Mouse (Mus musculus) heart, embryonic 16.5 days (tissue): Measurements from ENCODE around the gene Atg16l1. TPM values are rescaled to one million over a fixed set of nuclear protein-coding genes. Genes with fewer than 3 reads are reported as not detected.

Experiments
- ATAC-seq: fragments of 200-750 bp; cut with Nextera tagmentation; replicated peaks from 2 replicates; pipeline ENCODE4 v1.8.0; 2017; ENCODE audit warnings: moderate number of reproducible peaks; ENCODE audit not compliant: insufficient read depth, low FRiP score; ENCODE audit errors: extremely low read depth
- H3K27ac ChIP-seq: fragments of 300-500 bp; sonication (generic); 2 replicates; pipeline ENCODE4 v1.5.1; 2014; ENCODE audit warnings: mild to moderate bottlenecking, low read length, control low read depth, moderate library complexity
- H3K27me3 ChIP-seq: fragments of 300-500 bp; sonication (generic); 2 replicates; pipeline ENCODE4 v1.6.1; 2014; ENCODE audit warnings: low read length, mixed read lengths; ENCODE audit not compliant: control insufficient read depth, insufficient read depth
- H3K36me3 ChIP-seq: fragments of 300-500 bp; sonication (generic); 2 replicates; pipeline ENCODE4 v1.6.1; 2014; ENCODE audit not compliant: control insufficient read depth, insufficient read depth
- H3K4me1 ChIP-seq: fragments of 300-500 bp; sonication (generic); 2 replicates; pipeline ENCODE4 v1.6.1; 2014; ENCODE audit warnings: low read length, mixed read lengths; ENCODE audit not compliant: control insufficient read depth, insufficient read depth
- H3K4me2 ChIP-seq: fragments of 300-500 bp; sonication (generic); 2 replicates; pipeline ENCODE4 v1.6.1; 2014; ENCODE audit warnings: low read depth, mild to moderate bottlenecking, control low read depth, low read length
- H3K4me3 ChIP-seq: fragments of 300-500 bp; sonication (generic); 2 replicates; pipeline ENCODE4 v1.5.1; 2014; ENCODE audit warnings: mild to moderate bottlenecking, control low read depth, low read length
- H3K9ac ChIP-seq: fragments of 300-500 bp; sonication (generic); 2 replicates; pipeline ENCODE4 v1.6.1; 2014; ENCODE audit warnings: low read length, control low read depth
- H3K9me3 ChIP-seq: fragments of 300-500 bp; sonication (generic); replicated peaks from 2 replicates; pipeline ENCODE4 v1.6.1; 2016; ENCODE audit warnings: low read length; ENCODE audit not compliant: control insufficient read depth
- WGBS: fragments of 180-500 bp; shearing (Covaris S2); extraction: QIAGEN DNeasy Blood & Tissue Kit; methylation state at CpG from one replicate; pipeline ENCODE4 v1.1.7; 2014; 5-methylcytosine and 5-hydroxymethylcytosine counted together
- polyA plus RNA-seq: library from polyadenylated mRNA; unstranded; fragments of >200 nt; fragmentation: Nextera tagmentation; extraction: Ambion mirVana; gene quantifications from 2 replicates; pipeline ENCODE4 v1.2.1, GENCODE M21; 2015

Atg16l1 gene
- polyA plus RNA-seq, 1 experiment from 2014 or later, result 24.9 TPM

DNA sequence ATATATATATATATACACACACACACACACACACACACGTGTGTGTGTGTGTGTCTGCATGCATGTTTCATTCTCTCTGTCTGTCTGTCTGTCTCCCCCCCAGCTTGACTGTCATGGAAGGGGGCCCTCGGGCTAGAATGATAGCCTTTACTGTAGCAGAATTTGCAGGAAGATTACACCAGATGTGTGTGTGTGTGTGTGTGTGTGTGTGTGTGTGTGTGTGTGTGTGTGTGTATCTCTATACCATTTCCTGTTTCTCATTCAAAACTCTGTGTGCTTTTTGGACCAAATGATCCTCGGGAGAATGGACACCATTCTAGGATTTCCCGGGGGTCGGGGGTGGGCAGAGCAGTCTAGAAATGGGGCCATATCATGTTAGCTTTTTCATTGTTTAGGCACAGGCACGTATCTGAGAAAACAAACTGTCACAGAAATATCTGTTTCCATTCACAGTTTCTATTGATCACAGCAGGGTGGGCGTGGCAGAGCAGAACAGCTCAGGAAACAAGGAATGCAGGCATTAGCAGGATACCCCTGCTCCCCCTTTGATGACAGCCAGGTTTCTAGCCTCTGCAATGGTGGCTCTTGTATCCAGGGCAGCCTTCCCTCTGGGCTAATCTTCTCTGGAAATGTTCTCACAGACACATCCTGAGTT, 73.4 kb downstream of the Atg16l1 start:
- 45% methylated on average over 7 of the region's 7 CpGs for WGBS
- Histone ChIP-seq H3K9me3 (no peaks in the 10 kb centered on the region), H3K27ac (peak overlapping the region; percentile 66; the same call in 1 of the 2 replicates)

DNA sequence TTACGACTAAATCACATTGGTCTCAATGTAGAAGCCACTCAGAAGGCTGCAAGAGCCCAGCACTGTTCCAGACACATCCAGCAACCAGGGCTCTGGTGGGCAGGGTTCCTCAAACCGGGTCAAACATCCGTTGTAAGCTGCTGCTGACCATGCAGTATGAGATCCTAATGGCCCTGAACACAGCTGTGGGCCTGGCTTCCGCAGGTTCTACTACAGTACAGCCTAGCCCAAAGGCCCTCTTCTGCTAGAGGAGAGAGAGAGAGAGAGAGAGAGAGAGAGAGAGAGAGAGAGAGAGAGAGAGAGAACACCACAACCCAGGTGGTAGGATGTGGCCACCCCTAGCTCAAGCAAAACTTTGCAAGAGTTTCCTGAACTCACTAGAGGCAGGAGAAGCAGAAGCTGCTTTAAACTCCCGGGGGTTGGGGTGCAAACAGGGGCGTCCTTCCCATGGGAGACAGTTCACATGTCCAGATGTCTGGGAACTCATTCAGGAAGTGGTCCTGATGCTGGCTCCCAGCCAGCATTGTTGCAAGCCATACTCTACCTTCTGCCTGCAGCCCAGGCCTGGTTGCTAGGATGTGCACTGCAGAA, 74.0 kb downstream of the Atg16l1 start:
- Histone ChIP-seq H3K27me3 (no peaks in the 10 kb centered on the region), H3K4me2 (no peak overlapping the region), H3K27ac (peak overlapping the region; percentile 66; the same call in 1 of the 2 replicates), H3K4me3 (no peak overlapping the region), H3K4me1 (peaks cover 6% of the 10 kb centered on the region), H3K9ac (no peak overlapping the region), H3K36me3 (no peaks in the 10 kb centered on the region), H3K9me3 (no peaks in the 10 kb centered on the region)
- peak; percentile 44 for ATAC-seq
- WGBS, result 43% methylated on average over 6 of the region's 6 CpGs

More for the DNA sequence above, 73.4 kb downstream of the Atg16l1 start:
- ATAC-seq, result no peak
- Histone ChIP-seq H3K9ac (no peak overlapping the region), H3K36me3 (no peaks in the 10 kb centered on the region), H3K27me3 (no peaks in the 10 kb centered on the region), H3K4me2 (no peak overlapping the region), H3K4me1 (peaks cover 6% of the 10 kb centered on the region), H3K4me3 (no peak overlapping the region)

DNA sequence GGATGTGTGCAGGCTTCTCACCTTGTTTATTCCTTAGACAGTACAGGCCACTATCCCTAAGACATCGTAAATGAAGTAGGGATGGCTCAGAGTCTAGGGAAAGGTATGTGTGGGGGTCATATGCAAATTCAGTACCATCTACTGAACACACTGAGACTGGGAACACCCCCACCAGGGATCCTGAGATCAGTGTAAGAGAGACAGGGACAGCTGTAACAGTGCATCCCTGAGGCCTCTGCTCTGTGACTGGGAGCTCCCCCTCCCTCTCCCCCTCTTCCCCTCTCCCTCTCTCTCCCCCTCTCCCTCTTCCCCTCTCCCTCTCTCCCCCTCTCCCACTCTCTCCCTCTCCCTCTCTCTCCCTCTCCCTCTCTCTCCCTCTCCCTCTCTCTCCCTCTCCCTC, 80.8 kb downstream of the Atg16l1 start:
- Histone ChIP-seq H3K4me2 (no peak overlapping the region), H3K9ac (no peak overlapping the region), H3K27ac (no peak overlapping the region), H3K36me3 (no peaks in the 10 kb centered on the region), H3K9me3 (no peaks in the 10 kb centered on the region), H3K27me3 (no peaks in the 10 kb centered on the region), H3K4me1 (no peaks in the 10 kb centered on the region), H3K4me3 (no peak overlapping the region)
- no peak for ATAC-seq
- 67% methylated on average over 1 of the region's 1 CpGs for WGBS

DNA sequence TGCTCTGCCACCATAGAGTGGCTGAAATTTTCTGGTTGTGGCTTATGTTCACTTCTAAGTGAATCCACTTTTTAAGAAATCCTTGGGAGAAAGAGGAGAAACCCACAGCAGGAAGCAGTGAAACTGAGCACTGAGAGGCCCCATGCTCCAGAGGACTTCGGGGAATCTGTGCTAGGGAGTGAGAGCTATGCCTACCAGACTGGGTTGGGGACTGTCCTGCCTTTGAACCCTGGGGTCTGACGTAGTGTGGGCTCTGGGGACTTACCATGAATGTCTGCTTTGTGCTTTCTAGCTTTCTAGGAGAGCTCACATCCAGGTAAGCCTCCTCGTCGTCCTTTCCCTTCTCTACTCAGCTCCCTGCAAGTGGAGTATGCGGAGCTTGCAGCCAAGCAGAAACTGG, 81.3 kb downstream of the Atg16l1 start:
- Histone ChIP-seq H3K9ac (no peak overlapping the region), H3K4me3 (no peak overlapping the region), H3K9me3 (no peaks in the 10 kb centered on the region), H3K4me2 (no peak overlapping the region), H3K36me3 (no peaks in the 10 kb centered on the region), H3K4me1 (no peaks in the 10 kb centered on the region), H3K27me3 (no peaks in the 10 kb centered on the region), H3K27ac (no peak overlapping the region)
- ATAC-seq, result no peak
- WGBS, result 48% methylated on average over 5 of the region's 5 CpGs

DNA sequence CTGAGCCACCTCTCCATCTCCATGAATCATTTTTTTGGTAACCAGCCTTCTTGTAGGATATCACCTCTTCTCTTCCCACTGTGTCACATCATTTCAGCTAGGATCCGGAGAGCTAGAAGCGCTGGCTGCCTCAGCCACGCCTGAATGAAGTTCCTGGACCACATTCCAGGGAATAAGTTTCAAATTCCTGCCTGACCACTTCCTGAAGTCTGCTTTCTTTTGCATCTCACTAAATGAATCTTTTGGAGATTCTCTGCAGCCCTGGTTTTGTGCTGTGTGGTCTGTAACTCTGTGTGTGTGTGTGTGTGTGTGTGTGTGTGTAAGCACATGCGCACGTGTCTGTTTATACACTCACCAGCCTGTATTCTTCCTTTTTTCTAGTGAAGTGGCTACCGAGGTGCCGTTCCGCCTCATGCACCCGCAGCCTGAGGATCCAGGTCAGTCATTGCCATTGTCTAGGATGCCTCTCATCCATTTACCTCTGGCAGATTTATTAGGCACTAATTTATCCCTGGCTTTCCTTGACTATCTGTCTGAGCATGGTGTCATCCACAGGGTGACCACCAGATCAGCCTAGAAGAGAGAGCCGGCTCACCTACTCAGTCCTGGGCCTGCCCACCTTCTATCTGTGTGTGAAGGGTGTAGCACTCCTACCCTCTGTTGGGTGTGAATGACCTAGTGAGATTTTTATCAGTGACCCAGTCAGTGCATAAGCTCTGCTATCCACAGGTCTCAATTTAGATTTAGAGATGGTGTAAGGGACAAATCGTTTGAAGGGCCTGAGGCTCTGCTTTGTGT, 84.9 kb downstream of the Atg16l1 start:
- H3K4me1 ChIP-seq, result no peaks in the 10 kb centered on the region
- H3K27me3 ChIP-seq, result no peaks in the 10 kb centered on the region
- no peaks in the 10 kb centered on the region for H3K36me3 ChIP-seq
- no peak overlapping the region for H3K27ac ChIP-seq
- no peak overlapping the region for H3K4me2 ChIP-seq
- WGBS, result 64% methylated on average over 11 of the region's 11 CpGs
- no peaks in the 10 kb centered on the region for H3K9me3 ChIP-seq
- ATAC-seq, result no peak; the same call in 1 of the 2 replicates
- no peak overlapping the region for H3K9ac ChIP-seq
- no peak overlapping the region for H3K4me3 ChIP-seq

Other genes with a start within 250 kb of the Atg16l1 start
- gene Neu2, start 246.0 kb upstream of the Atg16l1 start, polyA plus RNA-seq, result 1.7 and 2.5 TPM in 2 replicates
- gene Ngef, start 182.0 kb upstream of the Atg16l1 start, polyA plus RNA-seq, result 0.32 and 0.99 TPM in 2 replicates
- gene Inpp5d, start 135.6 kb upstream of the Atg16l1 start, polyA plus RNA-seq, result 5.2 and 6.9 TPM in 2 replicates
- 0.75 and 1.0 TPM in 2 replicates for gene Sag, start 47.8 kb downstream of the Atg16l1 start, polyA plus RNA-seq
- gene Dgkd, start 97.4 kb downstream of the Atg16l1 start, polyA plus RNA-seq, result 22.6 and 25.0 TPM in 2 replicates